Mouse (Mus musculus) heart, postnatal 14 days (tissue): ENCODE measurements at regions not wholly inside any gene's neighbourhood (a gene's known extent, or its start where the extent isn't known, plus 50 kb on each side); places are given as distances from the start of the nearest gene placed in this dataset.

Experiments
- DNase-seq, 2 experiments: peaks; one replicate each; pipeline ENCODE4 v3.0.0; 2021 to 2022
- intact Hi-C: fragments of 180-260 bp; cut with DNase I; formaldehyde crosslinking; loops from one replicate; pipeline ENCODE4 v1.15.1; 2025

- no peak for DNase-seq
- intact Hi-C loops: no loop called here
These were observed 130.0 kb upstream of the Vegfc start for GRCm38 (mm10) chr8:53947384-53947783.

GRCm38 (mm10) chr8:53954476-53955158 lies 122.8 kb upstream of the Vegfc start:
- intact Hi-C loops: no loop called here

GRCm38 (mm10) chr8:53956148-53956547 lies 121.3 kb upstream of the Vegfc start:
- DNase-seq: no peak
- intact Hi-C loops: no loop called here

More at GRCm38 (mm10) chr8:53954476-53955158, 122.8 kb upstream of the Vegfc start:
- no peak for DNase-seq

GRCm38 (mm10) chr8:53958548-53958947 lies 118.9 kb upstream of the Vegfc start:
- no peak for DNase-seq
- intact Hi-C loops: no loop called here

GRCm38 (mm10) chr8:53962993-53963392 lies 114.4 kb upstream of the Vegfc start:
- no peak for DNase-seq
- intact Hi-C loops: no loop called here

- no peak for DNase-seq
- intact Hi-C loops: no loop called here
These were observed 93.1 kb upstream of the Vegfc start for GRCm38 (mm10) chr8:53984296-53984695.

GRCm38 (mm10) chr8:53985685-53986084 lies 91.7 kb upstream of the Vegfc start:
- no peak for DNase-seq
- intact Hi-C loops: no loop called here

- DNase-seq: no peak
- intact Hi-C loops: no loop called here
These were observed 83.2 kb upstream of the Vegfc start for GRCm38 (mm10) chr8:53994208-53994607.

GRCm38 (mm10) chr8:53997461-53997860 lies 79.9 kb upstream of the Vegfc start:
- DNase-seq: no peak
- intact Hi-C loops: no loop called here

GRCm38 (mm10) chr8:54002948-54003347 lies 74.5 kb upstream of the Vegfc start:
- DNase-seq: no peak
- intact Hi-C loops: no loop called here

GRCm38 (mm10) chr8:54014096-54014495 lies 63.3 kb upstream of the Vegfc start:
- DNase-seq: no peak
- intact Hi-C loops: no loop called here

GRCm38 (mm10) chr8:54018535-54019165 lies 58.8 kb upstream of the Vegfc start:
- DNase-seq: no peak
- intact Hi-C loops: no loop called here
